Mouse (Mus musculus): ENCODE results near the gene Nphs1.

DNA sequence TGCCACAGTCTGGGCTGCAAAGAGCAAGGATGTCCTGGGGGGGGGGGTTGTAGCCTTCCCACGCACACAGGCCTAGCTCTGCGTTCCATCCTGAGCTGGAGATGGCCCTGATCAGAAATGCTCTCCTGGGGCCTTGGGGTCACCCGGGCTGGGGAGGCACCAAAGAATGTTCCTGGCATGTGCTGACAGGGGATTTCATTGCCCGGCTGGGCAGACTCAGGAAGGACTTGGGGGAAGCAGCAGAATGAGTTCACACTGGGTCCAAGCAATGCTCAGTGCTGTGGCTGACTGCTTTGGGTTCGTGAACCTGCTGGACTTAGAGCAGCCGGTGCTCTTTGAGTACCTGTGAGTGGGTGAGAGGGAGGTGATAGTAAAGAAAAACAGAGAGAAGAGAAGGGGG, 1.4 kb downstream of the Nphs1 start:
- TF ChIP-seq EP300 (IDR thresholded peaks at IDR 0.05; ENCODE audit: low read length) (no peak), HCFC1 (IDR thresholded peaks at IDR 0.05; ENCODE audit: low read depth, low read length) (no peak)

Measured in CH12.LX (cell line).